Mouse (Mus musculus) layer of hippocampus, adult 9-11 months (tissue): ENCODE data around the gene Hoxd9.

Experiments
- DNase-seq: peaks from one replicate; pipeline ENCODE4 v3.0.0; 2022

Hoxd9 gene

GRCm38 (mm10) chr2:74699664-74700545, 2.4 kb downstream of the Hoxd9 start:
- DNase-seq = no peak

DNA sequence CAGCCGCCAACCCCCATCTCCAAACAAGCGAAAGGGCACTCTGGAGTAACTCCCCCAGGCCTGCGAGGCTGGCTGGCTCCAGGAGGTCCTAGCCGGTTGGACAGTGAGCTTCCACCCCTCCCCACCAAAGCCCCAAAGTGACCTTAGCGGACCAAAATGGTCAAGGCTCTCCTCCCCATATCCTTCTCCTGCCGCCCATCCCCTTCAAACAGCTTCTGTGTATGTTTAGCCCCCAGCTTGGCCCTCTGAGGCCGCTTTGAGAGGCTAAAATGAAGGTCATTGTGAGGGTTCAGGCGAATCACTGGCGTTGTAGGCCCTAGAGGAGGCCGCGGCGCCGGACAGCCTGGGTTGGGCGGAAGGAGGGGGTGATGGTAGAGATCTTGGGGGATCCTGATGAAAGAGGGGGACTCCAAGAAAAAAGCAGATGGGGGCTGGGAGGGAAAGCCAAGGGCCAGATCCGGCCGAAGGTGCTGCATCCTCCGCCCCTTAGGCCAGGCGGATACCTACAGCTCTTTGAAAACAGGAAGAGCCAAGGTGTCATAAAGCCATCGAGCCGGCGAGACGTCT, 3.1 kb downstream of the Hoxd9 start:
- no peak for DNase-seq

- DNase-seq = no peak
These were observed 4.7 kb downstream of the Hoxd9 start for GRCm38 (mm10) chr2:74701949-74702819.

GRCm38 (mm10) chr2:74702820-74703219, 5.3 kb downstream of the Hoxd9 start:
- DNase-seq = no peak

GRCm38 (mm10) chr2:74703317-74703716, 5.8 kb downstream of the Hoxd9 start:
- no peak for DNase-seq

DNA sequence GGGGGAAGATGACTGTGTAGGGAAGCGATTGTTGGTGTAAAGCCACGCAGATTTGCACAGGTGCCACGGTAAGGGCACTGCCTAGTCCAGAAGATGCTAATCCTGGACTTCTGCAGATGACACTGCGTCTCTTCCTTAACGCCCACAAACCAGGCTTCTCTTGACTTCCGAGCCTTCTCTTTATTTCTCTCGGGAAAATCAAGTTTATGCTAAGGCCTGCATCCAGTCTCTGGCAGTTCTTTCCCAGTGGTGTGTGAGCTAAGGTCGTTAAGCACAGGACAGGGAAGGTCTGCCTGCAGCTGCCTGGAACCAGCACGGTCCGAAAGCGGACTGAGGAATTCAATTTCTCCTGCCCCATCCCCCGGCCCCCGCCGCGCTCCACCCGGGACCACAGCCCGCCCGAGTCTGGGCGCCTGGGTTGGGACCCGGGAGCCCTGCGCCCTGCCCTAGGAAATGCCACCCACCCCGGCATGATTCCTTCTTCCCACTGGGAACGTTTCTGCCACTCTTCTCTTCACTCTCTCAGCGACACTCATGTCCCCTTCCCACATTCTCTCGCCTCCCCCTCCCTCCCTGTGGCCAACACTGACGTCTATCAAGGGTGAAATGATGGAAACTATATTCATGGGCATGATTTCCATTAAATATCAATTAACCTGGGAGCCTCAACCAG, 6.3 kb downstream of the Hoxd9 start:
- DNase-seq = no peak

GRCm38 (mm10) chr2:74704393-74704998, 7.0 kb downstream of the Hoxd9 start, which contains the start of gene Hoxd8:
Gene Hoxd8 (plus strand): TSS chr2:74704615.
- DNase-seq = no peak

GRCm38 (mm10) chr2:74704999-74705466, 7.5 kb downstream of the Hoxd9 start:
- DNase-seq = no peak

DNA sequence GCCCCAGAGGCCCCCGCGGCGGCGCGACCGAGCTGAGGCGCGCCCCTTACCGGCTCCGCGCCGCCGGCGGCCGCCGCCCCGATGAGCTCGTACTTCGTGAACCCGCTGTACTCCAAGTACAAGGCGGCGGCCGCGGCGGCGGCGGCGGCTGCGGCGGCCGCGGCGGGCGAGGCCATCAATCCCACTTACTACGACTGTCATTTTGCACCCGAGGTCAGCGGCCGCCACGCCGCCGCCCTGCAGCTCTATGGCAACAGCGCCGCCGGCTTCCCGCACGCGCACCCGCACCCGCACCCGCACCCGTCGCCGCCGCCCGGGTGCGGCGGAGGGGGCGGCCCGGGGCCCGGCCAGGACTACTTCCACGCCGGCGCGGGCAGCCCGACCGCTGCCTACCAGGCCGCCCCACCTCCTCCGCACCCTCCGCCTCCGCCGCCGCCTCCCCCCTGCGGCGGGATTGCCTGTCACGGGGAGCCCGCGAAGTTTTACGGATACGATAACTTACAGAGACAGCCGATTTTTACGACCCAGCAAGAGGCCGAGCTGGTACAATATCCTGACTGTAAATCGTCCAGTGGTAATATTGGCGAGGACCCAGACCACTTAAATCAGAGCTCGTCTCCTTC, 8.1 kb downstream of the Hoxd9 start:
- no peak for DNase-seq

DNA sequence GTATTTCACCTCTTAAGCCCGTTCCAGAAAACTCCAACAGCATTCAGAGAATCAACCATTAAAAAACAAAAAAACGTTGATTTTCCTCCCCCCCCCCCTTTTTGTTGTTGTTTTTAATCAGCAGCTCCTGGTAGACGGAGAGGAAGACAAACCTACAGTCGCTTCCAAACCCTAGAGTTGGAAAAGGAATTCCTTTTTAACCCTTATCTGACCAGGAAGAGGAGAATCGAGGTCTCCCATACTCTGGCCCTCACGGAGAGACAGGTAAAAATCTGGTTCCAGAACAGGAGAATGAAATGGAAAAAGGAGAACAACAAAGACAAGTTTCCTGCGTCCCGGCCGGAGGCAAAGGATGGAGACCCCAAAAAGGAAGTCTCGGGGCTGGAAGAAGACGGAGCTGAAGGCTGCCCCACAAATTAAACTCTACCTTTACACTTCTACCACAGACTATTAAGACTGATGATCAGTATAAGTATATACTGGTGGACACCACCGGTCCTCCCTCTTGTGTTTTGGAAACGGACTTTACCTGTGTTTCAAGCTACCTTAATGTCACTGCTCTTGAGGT, 8.9 kb downstream of the Hoxd9 start:
- DNase-seq = no peak

DNA sequence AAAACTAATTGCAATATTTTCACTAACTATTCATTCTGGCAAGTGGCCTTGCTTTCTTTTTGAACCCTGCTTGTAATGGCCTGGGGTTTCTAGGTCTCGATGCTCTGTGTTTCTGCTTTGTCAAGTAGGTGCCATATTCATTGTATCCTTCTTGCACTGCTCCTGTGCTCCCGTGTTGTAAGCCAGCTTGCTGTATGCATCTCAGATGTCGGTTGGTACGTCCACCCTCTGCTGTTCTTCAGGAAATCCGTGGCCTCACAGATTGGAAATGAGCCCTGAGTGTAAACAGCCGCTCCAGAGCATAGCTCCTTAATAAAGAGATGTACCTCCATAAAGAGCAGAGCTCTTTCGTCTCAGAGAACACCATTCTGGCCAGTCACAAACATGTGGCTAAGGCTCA, 10.1 kb downstream of the Hoxd9 start:
- no peak for DNase-seq

GRCm38 (mm10) chr2:74708676-74709075, 11.1 kb downstream of the Hoxd9 start:
- no peak for DNase-seq

DNA sequence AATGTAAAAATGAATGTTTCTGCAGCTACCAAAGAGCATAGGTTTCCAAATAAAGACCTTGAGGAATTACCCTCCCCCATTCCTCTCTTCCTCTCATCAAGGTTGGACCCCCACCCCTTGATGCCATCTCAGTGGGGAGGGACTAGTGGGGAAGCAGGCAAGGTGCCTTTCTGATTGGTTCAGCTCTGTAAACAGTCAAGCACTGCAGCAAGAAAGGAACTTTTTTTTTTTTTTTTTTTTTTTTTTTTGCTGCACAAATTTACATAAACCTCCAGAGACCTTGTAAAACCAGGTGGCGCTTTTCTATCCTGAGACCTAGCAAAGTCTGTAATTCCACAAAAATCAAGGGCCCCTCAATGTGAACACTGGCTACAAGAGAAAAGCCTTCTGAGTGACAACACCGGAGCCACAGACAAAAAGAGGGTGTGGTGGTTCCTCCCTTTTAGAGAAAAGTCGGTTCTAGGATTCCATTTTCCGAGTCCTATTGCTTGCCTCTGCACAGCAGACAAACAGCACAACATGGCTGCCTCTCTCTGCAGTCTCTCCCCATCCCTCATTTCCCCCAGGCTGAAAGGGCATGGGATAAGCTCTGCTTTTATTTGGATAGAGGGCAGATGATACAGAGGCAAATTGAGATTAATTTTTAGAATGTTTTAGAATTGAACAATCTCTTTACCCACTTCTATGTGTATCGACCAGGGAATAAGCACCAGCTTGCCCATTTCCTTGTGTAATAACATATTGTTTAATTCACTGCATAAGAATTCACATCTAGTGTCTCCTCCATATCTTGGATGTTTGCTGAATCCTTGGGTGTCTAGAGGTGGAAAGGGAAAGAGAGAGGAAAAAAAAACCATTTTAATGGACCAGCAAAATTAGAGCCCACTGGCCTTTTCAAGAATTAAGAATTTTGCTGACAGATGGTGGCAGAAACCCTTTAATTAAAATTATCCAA, 12.2 kb downstream of the Hoxd9 start:
- DNase-seq = no peak

DNA sequence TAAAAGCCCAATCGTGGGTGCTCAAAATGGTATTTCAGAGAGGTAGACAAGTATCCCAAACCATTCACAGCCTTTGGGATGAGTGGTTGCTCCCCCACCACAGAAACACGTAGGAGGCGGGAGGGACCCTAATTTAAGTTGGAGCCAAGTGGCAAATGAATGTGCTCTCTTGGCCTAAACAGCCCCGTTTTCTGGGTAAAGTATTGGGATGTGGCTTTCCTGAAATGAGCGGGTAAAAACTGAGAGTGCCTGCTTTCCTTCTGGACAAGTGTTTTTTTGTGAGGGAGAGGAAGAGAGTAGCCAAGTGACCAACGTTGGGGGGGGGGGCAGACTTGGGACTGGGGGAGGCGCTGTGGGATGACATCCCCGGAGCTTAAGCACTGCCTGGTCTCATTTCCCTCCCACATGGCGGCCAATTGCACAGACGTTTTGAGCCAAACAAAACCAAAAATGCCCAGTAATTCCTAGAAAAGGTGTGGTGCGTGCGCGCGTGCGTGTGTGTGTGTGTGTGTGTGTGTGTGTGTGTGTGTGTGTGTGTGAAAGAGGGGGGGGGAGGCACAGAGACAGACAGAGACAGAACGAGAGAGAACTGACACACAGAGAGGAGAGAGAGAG, 13.5 kb downstream of the Hoxd9 start:
- DNase-seq = no peak

DNA sequence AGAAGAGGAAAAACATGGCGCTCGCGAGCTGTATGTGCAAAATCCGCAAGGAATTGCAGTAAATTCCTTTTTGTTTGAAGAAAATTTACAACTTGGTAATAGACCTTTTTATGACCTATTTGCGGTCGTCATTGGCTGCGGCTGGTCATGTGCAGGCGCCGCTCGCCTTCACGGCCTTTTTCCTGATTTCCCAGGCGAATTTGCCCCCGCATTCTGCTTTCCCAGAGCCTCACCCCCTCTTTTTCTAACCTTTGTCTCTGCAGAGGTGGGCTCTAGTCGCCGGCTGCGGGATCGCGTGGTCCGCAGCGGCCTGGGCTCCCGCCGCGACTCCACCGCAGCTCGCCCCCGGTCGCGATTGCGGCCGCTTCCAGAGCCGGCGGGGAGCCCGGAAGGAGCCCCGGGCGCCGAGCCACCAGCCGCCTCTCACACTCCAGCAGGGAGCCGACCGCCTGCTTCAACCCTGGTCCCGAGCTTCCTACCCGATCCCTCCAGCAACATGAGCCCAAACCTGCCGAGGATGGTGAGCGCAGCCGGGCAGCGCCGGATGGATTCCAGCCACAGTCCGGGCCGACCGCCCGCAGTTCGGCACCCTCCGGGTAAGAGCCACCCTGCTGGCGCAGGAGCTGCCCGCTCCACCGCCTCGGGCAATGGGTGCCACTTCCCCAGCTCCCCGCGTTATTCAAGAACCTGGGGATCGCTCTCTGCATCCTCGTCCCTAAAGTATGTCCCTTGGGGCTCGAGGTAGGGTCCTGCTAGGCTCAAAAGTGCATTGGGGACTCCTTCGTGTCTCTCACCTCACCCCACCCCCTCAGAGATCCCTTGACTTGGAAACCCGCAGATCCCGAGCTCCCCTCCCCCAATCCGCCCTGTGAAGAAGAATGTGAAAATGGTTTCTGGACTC, 14.4 kb downstream of the Hoxd9 start, which contains the start of the genes Hoxd3 and Hoxd4:
Gene Hoxd3 (plus strand): TSS at position 207 of the 901 bp plus-strand sequence.
Gene Hoxd4 (plus strand): TSS at position 209 of the 901 bp plus-strand sequence.
- no peak for DNase-seq

- no peak for DNase-seq
These were observed 16.0 kb downstream of the Hoxd9 start for GRCm38 (mm10) chr2:74713239-74714150.

GRCm38 (mm10) chr2:74714156-74714789, 16.7 kb downstream of the Hoxd9 start:
- DNase-seq = no peak
